Mouse (Mus musculus): Measurements from ENCODE around the gene Gm17324. TPM values are rescaled to one million over a fixed set of nuclear protein-coding genes. Genes with fewer than 3 reads are reported as not detected.

The Gm17324 gene
- polyA plus RNA-seq, 1 experiment, result not detected

GRCm38 (mm10) chr9:78401596-78401995 lies 47.0 kb downstream of the Gm17324 start:
- no peaks in the 10 kb centered on the region for H3K4me1 ChIP-seq (ENCODE audit: control insufficient read depth, insufficient read depth, low read length)
- H3K4me3 ChIP-seq (ENCODE audit: insufficient read depth, low read depth, low read length), result no peak overlapping the region
- WGBS, result 89% methylated on average over 7 of the region's 7 CpGs
- TF ChIP-seq POLR2A (IDR thresholded peaks at IDR 0.05; ENCODE audit: insufficient read depth, low read depth, low read length), result no peak
- TF ChIP-seq CTCF (IDR thresholded peaks at IDR 0.05; ENCODE audit: insufficient read depth, low read depth, low read length), result no peak
- no peak overlapping the region for H3K27ac ChIP-seq (ENCODE audit: insufficient read depth, low read depth, low read length)

GRCm38 (mm10) chr9:78400570-78400969 lies 48.0 kb downstream of the Gm17324 start:
- Histone ChIP-seq H3K4me1 (ENCODE audit: control insufficient read depth, insufficient read depth, low read length) (peaks cover 6% of the 10 kb centered on the region; the same call in 1 of the 2 replicates), H3K4me3 (ENCODE audit: insufficient read depth, low read depth, low read length) (no peak overlapping the region), H3K27ac (ENCODE audit: insufficient read depth, low read depth, low read length) (no peak overlapping the region)
- TF ChIP-seq CTCF (IDR thresholded peaks at IDR 0.05; ENCODE audit: insufficient read depth, low read depth, low read length) (no peak), POLR2A (IDR thresholded peaks at IDR 0.05; ENCODE audit: insufficient read depth, low read depth, low read length) (no peak)
- WGBS, result 89% methylated on average over 5 of the region's 5 CpGs

Other genes with a start within 250 kb of the Gm17324 start
- gene Gsta1, start 218.1 kb downstream of the Gm17324 start, polyA plus RNA-seq (2012; ENCODE audit: insufficient read depth, insufficient read length, low replicate concordance, missing spikeins), result not detected in 2 replicates
- not detected in 2 replicates for gene Gm3776, start 191.7 kb downstream of the Gm17324 start, polyA plus RNA-seq (2012; ENCODE audit: insufficient read depth, insufficient read length, low replicate concordance, missing spikeins)
- not detected in 2 replicates for gene Gm10639, start 158.9 kb downstream of the Gm17324 start, polyA plus RNA-seq (2012; ENCODE audit: insufficient read depth, insufficient read length, low replicate concordance, missing spikeins)
- not detected in 2 replicates for gene Omt2a, start 134.0 kb downstream of the Gm17324 start, polyA plus RNA-seq (2012; ENCODE audit: insufficient read depth, insufficient read length, low replicate concordance, missing spikeins)
- not detected in 2 replicates for gene Omt2b, start 121.2 kb downstream of the Gm17324 start, polyA plus RNA-seq (2012; ENCODE audit: insufficient read depth, insufficient read length, low replicate concordance, missing spikeins)
- not detected in 2 replicates for gene Gsta2, start 93.0 kb downstream of the Gm17324 start, polyA plus RNA-seq (2012; ENCODE audit: insufficient read depth, insufficient read length, low replicate concordance, missing spikeins)
- not detected in 2 replicates for gene Dppa5a, start 80.6 kb downstream of the Gm17324 start, polyA plus RNA-seq (2012; ENCODE audit: insufficient read depth, insufficient read length, low replicate concordance, missing spikeins)
- not detected in 2 replicates for gene Ooep, start 70.1 kb downstream of the Gm17324 start, polyA plus RNA-seq (2012; ENCODE audit: insufficient read depth, insufficient read length, low replicate concordance, missing spikeins)
- not detected in 2 replicates for gene Ddx43, start 53.0 kb downstream of the Gm17324 start, polyA plus RNA-seq (2012; ENCODE audit: insufficient read depth, insufficient read length, low replicate concordance, missing spikeins)
- not detected in 2 replicates for gene Cgas, start 5.5 kb downstream of the Gm17324 start, polyA plus RNA-seq (2012; ENCODE audit: insufficient read depth, insufficient read length, low replicate concordance, missing spikeins)
- not detected in 2 replicates for gene Mto1, start 578 bp downstream of the Gm17324 start, polyA plus RNA-seq (2012; ENCODE audit: insufficient read depth, insufficient read length, low replicate concordance, missing spikeins)
- 5,304 and 7,068 TPM in 2 replicates for gene Eef1a1, start 40.4 kb upstream of the Gm17324 start, polyA plus RNA-seq (2012; ENCODE audit: insufficient read depth, insufficient read length, low replicate concordance, missing spikeins)
- not detected in 2 replicates for gene Slc17a5, start 139.3 kb upstream of the Gm17324 start, polyA plus RNA-seq (2012; ENCODE audit: insufficient read depth, insufficient read length, low replicate concordance, missing spikeins)
- not detected in 2 replicates for gene Cd109, start 166.8 kb upstream of the Gm17324 start, polyA plus RNA-seq (2012; ENCODE audit: insufficient read depth, insufficient read length, low replicate concordance, missing spikeins)

Measured in olfactory bulb, adult 2 months (tissue).